Mouse (Mus musculus): ENCODE results near the gene Syne1.

The Syne1 gene

GRCm38 (mm10) chr10:5415730-5416129 lies 135.6 kb downstream of the Syne1 start:
- DNase-seq: no peak

- no peak for DNase-seq
Measured at GRCm38 (mm10) chr10:5384131-5384776, 167.0 kb downstream of the Syne1 start.

GRCm38 (mm10) chr10:5381536-5381935 lies 169.7 kb downstream of the Syne1 start:
- DNase-seq: no peak

- peak; percentile 64 for DNase-seq
Measured at GRCm38 (mm10) chr10:5378969-5379368, 172.3 kb downstream of the Syne1 start.

- DNase-seq: no peak
Measured at GRCm38 (mm10) chr10:5369599-5369998, 181.7 kb downstream of the Syne1 start.

GRCm38 (mm10) chr10:5368266-5368665 lies 183.0 kb downstream of the Syne1 start:
- peak; percentile 56 for DNase-seq

- DNase-seq: peak; percentile 57
Measured at GRCm38 (mm10) chr10:5367465-5368011, 183.7 kb downstream of the Syne1 start.

- no peak for DNase-seq
Measured at GRCm38 (mm10) chr10:5360560-5360959, 190.7 kb downstream of the Syne1 start.

- no peak for DNase-seq
Measured at GRCm38 (mm10) chr10:5356614-5357013, 194.7 kb downstream of the Syne1 start.

GRCm38 (mm10) chr10:5353390-5353789 lies 197.9 kb downstream of the Syne1 start:
- no peak for DNase-seq

- no peak for DNase-seq
Measured at GRCm38 (mm10) chr10:5346911-5347310, 204.4 kb downstream of the Syne1 start.

- DNase-seq: no peak
Measured at GRCm38 (mm10) chr10:5343211-5343610, 208.1 kb downstream of the Syne1 start.

GRCm38 (mm10) chr10:5336394-5336793 lies 214.9 kb downstream of the Syne1 start:
- DNase-seq: no peak

- DNase-seq: no peak
Measured at GRCm38 (mm10) chr10:5332801-5333200, 218.5 kb downstream of the Syne1 start.

- no peak for DNase-seq
Measured at GRCm38 (mm10) chr10:5326716-5327115, 224.6 kb downstream of the Syne1 start.

GRCm38 (mm10) chr10:5323741-5324395 lies 227.4 kb downstream of the Syne1 start:
- DNase-seq: no peak

- DNase-seq: no peak
Measured at GRCm38 (mm10) chr10:5322562-5322961, 228.7 kb downstream of the Syne1 start.

- peak; percentile 64 for DNase-seq
Measured at GRCm38 (mm10) chr10:5317602-5318001, 233.7 kb downstream of the Syne1 start.

GRCm38 (mm10) chr10:5312437-5312836 lies 238.8 kb downstream of the Syne1 start:
- DNase-seq: no peak

- no peak for DNase-seq
Measured at GRCm38 (mm10) chr10:5309961-5310713, 241.1 kb downstream of the Syne1 start.

GRCm38 (mm10) chr10:5309398-5309797 lies 241.9 kb downstream of the Syne1 start:
- DNase-seq: no peak

- DNase-seq: no peak
Measured at GRCm38 (mm10) chr10:5305555-5305954, 245.7 kb downstream of the Syne1 start.

GRCm38 (mm10) chr10:5295291-5295891 lies 255.9 kb downstream of the Syne1 start:
- no peak for DNase-seq
